Mouse (Mus musculus): ENCODE data around the gene Fyn. TPM values are rescaled to one million over a fixed set of nuclear protein-coding genes. Genes with fewer than 3 reads are reported as not detected.

Gene Fyn
- polyA plus RNA-seq, 1 experiment from 2014 or later = 21.4 TPM

GRCm38 (mm10) chr10:39571011-39571410 lies 202.4 kb downstream of the Fyn start:
- Histone ChIP-seq H3K9ac (no peak overlapping the region), H3K4me3 (no peak overlapping the region), H3K27me3 (no peaks in the 10 kb centered on the region), H3K36me3 (no peaks in the 10 kb centered on the region), H3K9me3 (no peaks in the 10 kb centered on the region), H3K27ac (0 out of 2 replicates have a peak overlapping the region, but pooled peaks have one; percentile 30), H3K4me2 (no peak overlapping the region), H3K4me1 (peaks cover 20% of the 10 kb centered on the region)
- WGBS = 27% methylated on average over 7 of the region's 7 CpGs
- no peak for ATAC-seq (ENCODE audit: borderline replicate concordance, extremely low read depth, low FRiP score, low TSS enrichment)

- no peaks in the 10 kb centered on the region for H3K9me3 ChIP-seq
- H3K4me1 ChIP-seq = peaks cover 20% of the 10 kb centered on the region
- ATAC-seq (ENCODE audit: borderline replicate concordance, extremely low read depth, low FRiP score, low TSS enrichment) = no peak
- no peaks in the 10 kb centered on the region for H3K27me3 ChIP-seq
- WGBS = 65% methylated on average over 9 of the region's 9 CpGs
- H3K4me3 ChIP-seq = no peak overlapping the region
- no peak overlapping the region for H3K4me2 ChIP-seq
- no peak overlapping the region for H3K9ac ChIP-seq
- 0 out of 2 replicates have a peak overlapping the region, but pooled peaks have one; percentile 30 for H3K27ac ChIP-seq
- H3K36me3 ChIP-seq = no peaks in the 10 kb centered on the region
Measured at GRCm38 (mm10) chr10:39572050-39572671, 203.5 kb downstream of the Fyn start.

GRCm38 (mm10) chr10:39572672-39573051 lies 204.0 kb downstream of the Fyn start:
- Histone ChIP-seq H3K27ac (no peak overlapping the region), H3K9me3 (no peaks in the 10 kb centered on the region), H3K27me3 (no peaks in the 10 kb centered on the region), H3K4me3 (no peak overlapping the region), H3K4me2 (no peak overlapping the region), H3K9ac (no peak overlapping the region), H3K4me1 (peaks cover 20% of the 10 kb centered on the region), H3K36me3 (no peaks in the 10 kb centered on the region)
- ATAC-seq (ENCODE audit: borderline replicate concordance, extremely low read depth, low FRiP score, low TSS enrichment) = peak; percentile 33; the same call in 1 of the 2 replicates
- WGBS = 46% methylated on average over 6 of the region's 6 CpGs

- Histone ChIP-seq H3K36me3 (no peaks in the 10 kb centered on the region), H3K27me3 (no peaks in the 10 kb centered on the region), H3K4me2 (no peak overlapping the region), H3K27ac (no peak overlapping the region), H3K4me1 (peaks cover 15% of the 10 kb centered on the region), H3K4me3 (no peak overlapping the region), H3K9me3 (no peaks in the 10 kb centered on the region), H3K9ac (no peak overlapping the region)
- no peak for ATAC-seq (ENCODE audit: borderline replicate concordance, extremely low read depth, low FRiP score, low TSS enrichment)
- 89% methylated on average over 6 of the region's 6 CpGs for WGBS
Measured at GRCm38 (mm10) chr10:39576466-39576865, 207.8 kb downstream of the Fyn start.

DNA sequence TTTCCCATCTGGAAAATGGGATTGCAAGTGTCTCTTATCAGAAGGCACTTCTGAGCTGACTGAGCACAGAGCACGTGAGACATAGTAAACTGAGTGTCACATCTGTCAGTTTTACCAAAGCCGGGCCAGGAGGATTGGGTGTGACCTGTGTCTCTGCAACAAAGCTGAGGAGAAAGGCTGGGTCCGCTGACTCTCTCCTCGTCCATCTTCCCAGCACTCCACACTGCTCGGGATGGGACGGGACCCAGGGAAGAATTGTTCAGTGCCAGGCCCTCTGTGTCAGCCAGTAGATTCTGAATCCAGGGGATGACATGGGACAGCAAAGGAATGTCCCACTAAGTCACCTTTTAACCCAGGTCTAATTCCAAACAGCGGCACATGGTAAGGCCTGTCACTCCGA lies 211.8 kb downstream of the Fyn start:
- H3K27me3 ChIP-seq = no peaks in the 10 kb centered on the region
- no peak overlapping the region for H3K9ac ChIP-seq
- ATAC-seq (ENCODE audit: borderline replicate concordance, extremely low read depth, low FRiP score, low TSS enrichment) = peak; percentile 73
- no peak overlapping the region for H3K27ac ChIP-seq
- H3K4me2 ChIP-seq = no peak overlapping the region
- no peaks in the 10 kb centered on the region for H3K36me3 ChIP-seq
- H3K4me1 ChIP-seq = 0 out of 2 replicates have a peak, but pooled peaks cover 6% of the 10 kb centered on the region
- no peaks in the 10 kb centered on the region for H3K9me3 ChIP-seq
- 47% methylated on average over 8 of the region's 8 CpGs for WGBS
- no peak overlapping the region for H3K4me3 ChIP-seq

GRCm38 (mm10) chr10:39582385-39582784 lies 213.7 kb downstream of the Fyn start:
- WGBS = 85% methylated on average over 2 of the region's 2 CpGs
- Histone ChIP-seq H3K4me1 (peaks cover 15% of the 10 kb centered on the region; the same call in 1 of the 2 replicates), H3K9me3 (no peaks in the 10 kb centered on the region), H3K27ac (no peak overlapping the region), H3K4me2 (no peak overlapping the region), H3K36me3 (no peaks in the 10 kb centered on the region), H3K4me3 (no peak overlapping the region), H3K27me3 (no peaks in the 10 kb centered on the region), H3K9ac (no peak overlapping the region)
- no peak for ATAC-seq (ENCODE audit: borderline replicate concordance, extremely low read depth, low FRiP score, low TSS enrichment)

DNA sequence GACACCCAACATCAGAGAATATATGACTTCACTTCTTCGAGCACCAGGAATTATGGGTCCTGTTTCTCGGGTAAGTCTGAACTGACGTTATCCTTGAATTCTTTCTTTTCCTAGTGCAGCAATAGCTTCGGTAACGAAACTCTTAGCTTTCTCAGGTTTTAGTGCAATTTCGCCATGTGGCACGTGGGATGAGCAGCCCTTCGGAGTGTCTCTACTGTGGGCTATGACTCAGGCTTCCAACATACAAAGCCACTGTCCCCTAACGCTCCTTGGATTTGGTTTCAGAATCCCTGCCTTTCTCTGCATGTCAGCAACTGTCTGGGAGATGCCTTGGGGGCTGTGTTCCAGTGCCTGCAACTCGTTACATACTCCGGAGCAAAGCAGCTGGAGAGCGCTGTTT lies 215.1 kb downstream of the Fyn start:
- 92% methylated on average over 12 of the region's 12 CpGs for WGBS
- Histone ChIP-seq H3K9me3 (no peaks in the 10 kb centered on the region), H3K9ac (no peak overlapping the region), H3K4me1 (peaks cover 24% of the 10 kb centered on the region; the same call in 1 of the 2 replicates), H3K27me3 (no peaks in the 10 kb centered on the region), H3K4me2 (no peak overlapping the region), H3K27ac (no peak overlapping the region), H3K36me3 (no peaks in the 10 kb centered on the region), H3K4me3 (no peak overlapping the region)
- ATAC-seq (ENCODE audit: borderline replicate concordance, extremely low read depth, low FRiP score, low TSS enrichment) = no peak

- H3K4me3 ChIP-seq = no peak overlapping the region
- peak; percentile 15; the same call in 1 of the 2 replicates for ATAC-seq (ENCODE audit: borderline replicate concordance, extremely low read depth, low FRiP score, low TSS enrichment)
- no peaks in the 10 kb centered on the region for H3K27me3 ChIP-seq
- H3K36me3 ChIP-seq = no peaks in the 10 kb centered on the region
- WGBS = 39% methylated on average over 5 of the region's 5 CpGs
- peak overlapping the region; percentile 60 for H3K27ac ChIP-seq
- no peak overlapping the region for H3K4me2 ChIP-seq
- H3K4me1 ChIP-seq = peaks cover 18% of the 10 kb centered on the region; the same call in 1 of the 2 replicates
- no peaks in the 10 kb centered on the region for H3K9me3 ChIP-seq
- no peak overlapping the region for H3K9ac ChIP-seq
Measured at GRCm38 (mm10) chr10:39587290-39587925, 218.8 kb downstream of the Fyn start.

- H3K4me1 ChIP-seq = peaks cover 18% of the 10 kb centered on the region; the same call in 1 of the 2 replicates
- H3K4me2 ChIP-seq = no peak overlapping the region
- H3K4me3 ChIP-seq = no peak overlapping the region
- H3K27me3 ChIP-seq = no peaks in the 10 kb centered on the region
- H3K9me3 ChIP-seq = no peaks in the 10 kb centered on the region
- no peaks in the 10 kb centered on the region for H3K36me3 ChIP-seq
- peak overlapping the region; percentile 60; the same call in 1 of the 2 replicates for H3K27ac ChIP-seq
- H3K9ac ChIP-seq = no peak overlapping the region
- 62% methylated on average over 8 of the region's 8 CpGs for WGBS
- no peak for ATAC-seq (ENCODE audit: borderline replicate concordance, extremely low read depth, low FRiP score, low TSS enrichment)
Measured at GRCm38 (mm10) chr10:39587973-39588746, 219.5 kb downstream of the Fyn start.

- Histone ChIP-seq H3K4me3 (no peak overlapping the region), H3K9me3 (no peaks in the 10 kb centered on the region; the same call in 1 of the 2 replicates), H3K4me2 (no peak overlapping the region), H3K36me3 (0 out of 2 replicates have a peak, but pooled peaks cover 4% of the 10 kb centered on the region), H3K27ac (no peak overlapping the region), H3K27me3 (no peaks in the 10 kb centered on the region), H3K4me1 (peaks cover 18% of the 10 kb centered on the region; the same call in 1 of the 2 replicates), H3K9ac (no peak overlapping the region)
- WGBS = 72% methylated on average over 19 of the region's 19 CpGs
- no peak for ATAC-seq (ENCODE audit: borderline replicate concordance, extremely low read depth, low FRiP score, low TSS enrichment)
Measured at GRCm38 (mm10) chr10:39589765-39590546, 221.3 kb downstream of the Fyn start.

DNA sequence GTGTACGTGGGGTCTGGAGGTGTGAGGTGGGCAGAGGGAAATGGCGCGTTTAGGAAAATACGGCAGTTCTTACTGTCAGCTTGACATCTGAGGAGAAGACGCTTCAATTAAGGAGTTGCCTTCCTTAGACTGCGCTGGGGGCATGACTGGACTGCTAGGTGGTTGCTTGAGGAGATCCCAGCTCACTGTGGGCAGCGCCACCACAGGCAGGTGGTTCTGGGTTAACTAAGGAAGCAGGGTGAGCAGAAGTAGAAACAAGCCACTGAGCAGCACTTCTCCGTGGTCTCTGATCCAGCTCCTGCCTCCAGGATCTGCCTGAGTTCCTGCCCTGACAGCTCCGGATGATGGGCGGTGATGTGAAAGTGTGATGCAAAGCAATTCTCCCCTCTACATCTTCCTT lies 222.0 kb downstream of the Fyn start:
- Histone ChIP-seq H3K36me3 (0 out of 2 replicates have a peak, but pooled peaks cover 4% of the 10 kb centered on the region), H3K4me3 (no peak overlapping the region), H3K9ac (no peak overlapping the region), H3K4me2 (no peak overlapping the region), H3K27ac (no peak overlapping the region), H3K9me3 (no peaks in the 10 kb centered on the region; the same call in 1 of the 2 replicates), H3K4me1 (peaks cover 24% of the 10 kb centered on the region), H3K27me3 (no peaks in the 10 kb centered on the region)
- no peak for ATAC-seq (ENCODE audit: borderline replicate concordance, extremely low read depth, low FRiP score, low TSS enrichment)
- WGBS = 80% methylated on average over 10 of the region's 10 CpGs
